Mouse (Mus musculus) E14TG2a.4 (cell line): ENCODE measurements around the gene Slc12a3.

Experiments used
- CTCF ChIP-seq: conservative IDR thresholded peaks from 2 replicates; pipeline ENCODE4 v1.5.1; 2014; ENCODE audit warnings: low read length
- NANOG ChIP-seq: IDR thresholded peaks from 2 replicates; pipeline ENCODE4 v1.6.1; 2014; ENCODE audit warnings: borderline replicate concordance, low read length, mixed read lengths
- POU5F1 ChIP-seq: IDR thresholded peaks from 2 replicates; pipeline ENCODE4 v1.6.1; 2014; ENCODE audit warnings: low read length, borderline replicate concordance

- no peak for TF ChIP-seq CTCF
- no peak for TF ChIP-seq NANOG
- TF ChIP-seq POU5F1, result no peak
These were observed 17.3 kb downstream of the Slc12a3 start for GRCm38 (mm10) chr8:94346264-94346663.
